Mouse (Mus musculus) c-Kit-positive CD71-positive TER-119-positive erythroid progenitor cells, embryonic 14.5 days (primary cell): ENCODE data around the gene Rgs12.

Experiments used
- DNase-seq: peaks from one replicate; pipeline ENCODE4 v3.0.0-alpha.2; 2013; ENCODE audit warnings: low spot score

Gene Rgs12

DNA sequence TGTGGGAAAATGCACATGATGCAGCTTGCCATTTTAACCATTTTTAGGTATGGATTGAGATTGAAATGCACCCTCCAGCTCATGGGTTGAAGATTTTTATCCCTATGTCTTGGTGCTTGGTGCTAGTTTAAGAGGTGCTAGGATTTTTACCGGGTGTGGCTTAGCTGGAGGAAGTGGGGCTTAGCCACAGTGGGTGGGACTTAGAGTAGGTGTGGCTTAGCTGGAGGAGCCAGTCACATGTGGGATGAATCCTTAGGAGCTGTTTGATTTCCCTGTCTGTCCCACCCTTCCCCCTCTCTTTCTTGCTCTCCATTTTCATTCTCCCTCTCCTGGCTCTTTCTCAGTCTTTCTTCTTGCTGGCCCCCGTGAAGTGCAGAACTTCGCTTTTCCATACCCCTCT, 32.5 kb downstream of the Rgs12 start:
- DNase-seq = no peak

DNA sequence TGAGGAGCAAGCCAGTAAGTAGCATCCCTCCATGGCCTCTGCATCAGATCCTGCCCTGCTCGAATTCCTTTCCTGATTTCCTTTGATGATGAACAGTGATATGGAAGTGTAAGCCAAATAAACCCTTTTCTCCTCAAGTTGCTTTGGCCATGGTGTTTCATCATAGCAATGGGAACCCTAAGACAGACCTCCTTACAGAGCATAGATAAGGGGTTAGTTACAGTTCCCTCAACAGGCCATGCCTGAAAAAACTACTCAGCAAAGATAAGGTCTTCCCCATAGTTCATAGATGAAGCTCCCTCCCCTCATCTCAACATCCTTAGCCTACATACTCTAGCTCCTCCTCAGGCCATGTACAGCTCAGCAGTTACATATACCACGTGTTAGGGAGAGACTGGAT, 35.7 kb downstream of the Rgs12 start:
- DNase-seq = no peak

DNA sequence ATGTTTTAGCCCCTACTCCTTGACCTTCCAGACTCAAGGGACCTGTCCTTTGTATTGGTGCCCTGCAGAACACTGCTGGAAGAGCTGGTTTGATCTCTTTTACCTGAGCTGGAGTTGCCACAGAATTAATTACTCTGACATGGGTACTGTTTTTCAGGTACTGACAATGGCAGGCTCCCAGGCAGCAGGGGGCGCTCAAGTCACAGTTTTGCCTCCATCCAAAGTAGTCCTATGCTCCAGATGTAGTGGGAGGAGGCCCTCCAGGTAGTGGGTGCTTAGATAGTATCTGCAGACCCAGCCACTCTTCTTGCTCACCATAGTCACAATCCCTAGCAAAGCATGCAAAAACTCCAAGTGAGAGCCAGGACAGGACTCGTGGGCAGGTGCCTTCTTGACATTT, 36.6 kb downstream of the Rgs12 start:
- peak; percentile 78 for DNase-seq

DNA sequence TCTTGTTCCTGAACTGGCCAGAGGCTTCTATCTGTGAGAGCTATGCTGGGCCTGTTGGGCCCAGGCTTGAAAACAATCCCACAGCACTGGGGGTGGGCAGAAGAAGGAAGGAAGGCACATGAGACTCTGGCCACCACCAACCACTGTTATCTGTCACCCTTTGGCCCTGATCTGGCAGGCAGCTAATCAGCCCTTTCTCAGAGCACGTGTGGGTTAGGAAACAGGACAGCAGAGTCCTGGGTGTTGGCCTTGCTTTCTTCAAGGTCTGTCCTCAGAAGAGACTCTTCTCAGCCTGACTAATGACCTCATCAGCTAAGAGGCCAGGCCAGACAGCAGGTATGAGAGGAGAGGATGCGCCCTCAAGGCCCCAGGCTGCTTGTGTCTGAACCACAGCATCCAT, 38.2 kb downstream of the Rgs12 start:
- DNase-seq = no peak

DNA sequence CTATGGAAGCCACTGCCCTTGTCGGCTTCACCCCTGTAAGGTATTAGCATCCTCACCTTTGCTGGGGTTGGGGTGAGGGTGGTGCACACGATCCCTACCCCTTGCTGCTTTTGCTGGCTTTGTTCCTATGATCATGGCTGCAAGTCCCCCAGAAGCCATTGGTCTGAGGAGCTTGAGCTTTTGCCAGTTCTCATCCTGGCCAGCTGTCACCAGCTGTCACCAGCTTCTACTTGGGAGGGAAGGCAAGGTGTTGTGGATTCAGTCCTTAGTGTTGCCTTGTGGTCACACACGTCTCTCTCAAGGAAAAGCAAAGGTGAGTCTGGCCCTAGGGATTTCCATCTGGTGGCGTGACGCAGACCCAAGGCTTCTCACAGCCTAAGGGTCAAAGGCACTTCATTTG, 39.4 kb downstream of the Rgs12 start:
- DNase-seq = no peak

DNA sequence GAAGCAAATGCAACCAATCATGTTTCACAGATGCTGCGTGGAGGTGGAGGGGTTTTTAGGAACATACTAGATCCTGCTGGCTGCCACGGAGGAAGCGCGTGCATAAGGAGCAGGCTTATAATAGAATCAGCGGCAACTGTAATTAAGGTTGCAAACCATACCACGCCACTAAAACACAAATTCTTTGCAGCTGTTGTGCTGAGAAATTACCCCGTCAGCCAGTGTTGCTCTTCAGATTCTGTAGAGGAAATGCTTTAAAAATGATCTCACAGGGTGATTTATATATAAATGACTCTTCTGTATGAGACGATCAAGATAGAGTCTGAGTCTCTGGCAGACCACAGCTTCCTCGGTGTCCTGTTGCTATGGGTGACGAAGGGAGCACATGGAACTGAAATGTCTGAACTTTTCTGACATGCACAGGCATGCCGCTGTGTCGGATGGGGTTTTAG, 40.1 kb downstream of the Rgs12 start:
- DNase-seq = no peak

DNA sequence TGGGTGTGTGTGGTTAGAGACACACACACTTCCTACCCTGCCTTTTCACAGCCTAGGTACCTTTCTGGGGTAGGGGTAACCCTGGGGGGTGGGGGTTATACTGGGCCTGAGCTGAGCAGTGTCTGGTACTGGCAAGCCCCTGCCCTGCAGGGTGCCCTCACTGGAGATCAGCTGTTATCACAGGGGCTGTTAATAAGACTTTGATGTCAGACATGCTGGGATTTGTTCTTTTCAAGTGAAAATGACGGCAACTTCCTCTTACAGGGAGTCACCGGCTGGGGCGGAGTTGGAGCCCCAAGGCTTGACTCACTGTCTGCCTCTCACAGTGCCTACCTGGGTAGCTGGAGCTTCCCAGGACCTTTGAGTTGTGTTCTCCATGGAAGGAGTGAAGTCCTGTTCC, 49.5 kb downstream of the Rgs12 start:
- DNase-seq = no peak

DNA sequence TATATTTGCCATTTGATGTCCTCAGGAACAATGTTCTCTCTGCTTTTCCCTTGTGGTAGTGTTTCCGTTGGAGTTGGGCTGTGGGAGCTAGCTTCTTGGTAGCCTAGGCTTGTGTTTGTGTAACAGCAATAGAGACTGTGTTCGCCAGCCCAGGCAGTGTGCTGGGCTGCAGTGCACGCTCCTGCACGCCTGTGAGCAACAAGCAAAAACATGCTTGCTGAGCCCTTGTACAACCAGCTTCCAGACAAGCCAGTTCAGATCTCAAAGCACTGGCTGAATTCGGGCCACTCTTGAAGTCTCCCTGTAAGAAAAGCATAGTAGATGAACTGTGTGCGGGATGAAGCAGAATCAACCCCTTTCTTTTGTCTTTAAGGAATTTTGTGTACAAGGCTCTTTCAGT, 50.0 kb downstream of the Rgs12 start:
- no peak for DNase-seq

DNA sequence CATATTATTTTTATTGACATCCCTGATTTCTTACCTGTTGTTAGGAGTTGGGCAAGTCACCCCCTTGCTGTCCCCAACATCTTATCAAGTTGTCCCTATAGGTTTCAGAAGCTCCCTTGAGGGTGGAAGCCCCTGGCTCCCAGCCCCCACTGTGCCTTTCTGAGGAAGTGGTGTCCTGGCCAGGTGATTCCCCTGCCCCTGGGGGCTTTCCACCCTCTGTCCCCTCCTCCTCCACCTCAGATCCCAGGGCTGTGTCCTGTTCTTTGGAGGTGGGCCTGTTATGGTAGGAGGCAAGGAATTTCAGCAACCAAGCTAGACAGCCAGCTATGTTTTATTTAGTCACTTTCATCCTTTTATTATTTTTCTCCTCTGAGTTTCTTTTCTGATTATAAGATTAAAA, 51.1 kb downstream of the Rgs12 start:
- no peak for DNase-seq

DNA sequence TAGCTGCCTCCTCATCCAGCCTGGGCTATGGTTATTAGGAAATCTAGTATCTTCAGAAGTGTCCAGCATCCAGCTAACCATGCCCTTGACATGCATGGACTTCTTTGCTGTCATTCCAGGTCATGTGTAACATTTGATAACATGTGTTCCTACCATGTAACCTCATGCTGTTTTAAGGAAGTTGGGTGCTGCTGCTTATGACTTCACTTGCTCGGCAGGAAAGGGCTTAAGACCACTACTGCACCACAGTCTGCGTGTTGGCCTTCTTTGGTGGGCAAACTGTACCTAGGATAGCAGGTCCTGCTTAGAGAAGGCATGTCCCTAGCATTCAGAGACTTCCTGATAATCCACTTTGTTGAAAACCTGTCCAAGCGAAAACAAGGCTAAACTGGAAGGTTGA, 51.9 kb downstream of the Rgs12 start:
- no peak for DNase-seq

DNA sequence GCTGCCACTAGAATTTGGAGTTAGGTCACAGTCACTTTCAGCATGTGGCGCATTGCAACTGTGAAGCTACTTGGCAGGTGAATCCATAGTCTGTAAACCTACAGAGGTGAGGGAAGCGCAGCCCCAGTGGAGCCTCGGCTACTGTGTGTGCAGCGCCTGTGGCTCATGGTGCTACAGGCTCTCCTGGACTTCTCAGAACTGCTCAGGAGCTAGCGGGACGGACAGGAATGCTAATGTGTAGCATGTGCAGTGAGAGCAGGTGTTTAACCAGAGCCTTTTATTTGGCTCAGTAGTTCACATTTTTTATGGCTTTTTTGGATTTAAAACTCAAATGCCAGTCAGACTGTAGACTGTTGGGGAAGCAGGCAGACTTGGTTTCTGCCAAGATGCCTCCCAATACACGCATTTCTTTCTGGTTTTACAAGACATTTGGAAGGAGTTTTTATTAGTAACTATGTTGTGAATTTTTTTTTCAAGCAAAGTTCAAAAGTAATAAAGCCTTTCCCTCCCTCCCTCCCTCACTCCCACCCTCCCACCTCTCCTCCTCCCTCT, 54.4 kb downstream of the Rgs12 start:
- no peak for DNase-seq

DNA sequence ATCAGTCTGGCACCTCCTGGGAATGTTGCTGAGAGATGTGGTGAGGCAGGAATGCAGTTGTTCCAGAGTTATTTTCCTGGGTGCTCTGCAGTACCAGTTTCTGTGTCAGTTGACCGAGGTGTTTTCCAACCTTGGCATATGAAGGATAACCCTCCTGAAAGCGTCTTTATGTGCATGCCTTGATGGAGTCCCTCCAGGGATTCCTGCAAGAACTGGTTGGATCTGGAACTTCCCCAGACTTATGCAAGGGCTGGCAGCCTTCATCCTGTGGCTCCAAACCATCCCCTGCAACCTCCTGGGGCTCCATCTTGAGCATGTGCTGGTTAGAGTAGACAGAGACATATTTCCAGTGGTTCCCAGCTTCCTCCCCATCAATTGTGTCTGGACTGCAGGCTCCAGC, 55.5 kb downstream of the Rgs12 start:
- DNase-seq = no peak

DNA sequence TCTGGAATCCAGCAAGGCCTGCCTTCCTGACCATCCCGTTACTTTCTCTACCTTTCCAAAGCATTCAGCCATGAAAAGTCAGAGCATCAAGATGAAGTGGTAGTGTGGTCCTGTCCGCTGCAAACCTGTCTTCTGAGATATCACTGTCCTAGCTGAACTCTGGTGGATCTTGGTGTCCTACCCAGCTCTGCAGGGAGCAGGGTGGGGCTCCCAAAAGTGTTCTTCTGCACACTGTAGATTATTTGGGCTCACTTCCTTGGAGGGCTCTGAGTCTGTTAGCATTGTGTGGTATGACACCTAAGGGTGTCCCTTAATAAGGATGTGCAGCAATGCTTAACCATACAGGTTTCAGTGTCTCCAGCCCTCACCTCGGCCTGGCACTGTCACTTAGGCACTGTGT, 56.4 kb downstream of the Rgs12 start:
- DNase-seq = no peak

DNA sequence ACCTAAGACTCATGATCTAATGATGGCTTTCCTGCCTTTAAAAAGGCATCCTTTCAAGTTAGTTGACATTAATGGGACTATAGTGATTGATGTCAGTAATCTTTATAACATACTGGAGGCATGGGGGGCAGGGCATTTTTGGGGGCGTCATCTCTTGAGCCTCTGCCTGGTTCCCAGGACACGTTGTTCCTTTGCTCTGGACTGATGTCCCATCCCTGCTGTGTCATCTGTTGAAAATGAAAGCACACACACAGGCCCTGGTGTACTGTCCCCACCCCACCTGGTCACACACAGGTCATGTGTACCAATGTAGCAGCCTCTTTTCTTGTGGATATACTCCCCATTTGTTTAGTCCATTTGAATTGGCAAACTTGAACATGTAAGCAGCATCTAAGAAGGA, 57.4 kb downstream of the Rgs12 start:
- no peak for DNase-seq

DNA sequence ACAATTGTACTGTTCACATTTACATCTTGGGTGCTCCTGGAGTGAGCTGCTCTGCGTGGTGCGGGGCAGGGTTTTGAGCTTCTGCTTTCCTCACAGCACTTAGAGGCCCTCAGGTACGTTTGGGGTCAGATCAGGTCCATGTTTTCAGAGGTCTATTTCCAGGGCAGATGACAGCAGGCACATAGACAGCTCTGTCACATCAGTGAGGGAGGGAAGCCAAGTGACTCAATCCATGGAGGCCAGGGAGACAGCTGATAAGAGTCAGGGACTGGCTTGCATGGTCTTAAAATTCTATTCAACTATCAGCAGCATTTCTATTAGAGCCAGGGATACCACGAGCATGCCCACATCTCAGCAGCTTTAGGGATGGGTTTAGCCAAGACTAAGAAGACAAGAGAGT, 59.9 kb downstream of the Rgs12 start:
- no peak for DNase-seq

DNA sequence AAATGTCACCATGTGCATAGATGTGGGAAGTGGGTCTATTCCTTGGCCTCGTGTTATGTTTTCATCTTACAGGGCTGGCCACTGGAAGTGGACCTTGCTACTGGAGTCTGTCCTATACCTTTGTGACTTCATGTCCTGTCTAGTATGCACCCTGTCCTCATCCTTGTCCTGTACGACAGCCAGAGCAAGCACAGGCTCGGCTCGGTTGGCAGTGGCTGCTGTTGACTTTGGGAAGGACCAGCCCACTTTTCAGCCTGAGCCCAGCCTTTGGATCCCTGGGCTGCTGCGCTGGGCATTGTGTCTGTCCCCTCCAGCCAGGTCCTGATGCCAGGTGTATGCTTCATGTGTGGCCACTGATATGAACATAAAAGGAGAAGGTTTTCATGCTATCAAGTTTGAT, 61.4 kb downstream of the Rgs12 start:
- DNase-seq = no peak

DNA sequence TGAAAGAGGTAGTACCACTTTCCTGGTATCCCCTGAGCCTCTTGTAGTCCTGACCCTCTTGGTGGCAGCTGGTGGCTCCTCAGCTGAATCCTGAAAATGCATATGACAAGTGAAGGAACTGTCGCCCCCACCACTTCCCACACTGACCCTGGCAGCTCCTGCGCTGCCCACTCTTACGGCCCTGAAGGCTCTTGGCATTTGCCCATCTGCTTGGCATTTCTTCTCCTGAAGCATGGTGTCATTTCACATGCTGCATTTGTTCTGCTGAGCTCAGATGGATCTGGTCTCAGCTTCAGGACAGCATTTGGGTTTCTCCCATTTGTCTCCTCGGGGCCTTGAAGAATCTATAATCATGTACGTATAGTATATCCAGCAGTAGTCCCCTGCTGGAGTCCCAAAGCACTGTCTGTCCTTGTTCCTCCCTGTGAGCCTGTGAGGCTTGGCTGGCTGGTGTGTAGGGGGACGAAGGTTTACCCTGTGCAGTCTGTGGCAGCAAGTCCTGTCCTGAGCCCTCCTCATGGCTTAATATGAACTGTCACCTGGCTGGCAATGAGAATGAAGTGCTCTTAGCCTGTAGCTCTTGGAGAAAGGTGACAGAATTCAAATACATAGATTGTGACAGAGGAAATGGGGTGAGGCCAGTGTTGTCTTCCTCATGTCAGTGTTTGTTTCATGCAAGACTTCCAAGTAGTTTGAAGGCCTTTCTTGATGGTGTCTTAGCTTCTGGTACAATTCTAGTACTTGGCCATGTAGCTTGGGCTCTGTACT, 62.1 kb downstream of the Rgs12 start:
- DNase-seq = no peak

DNA sequence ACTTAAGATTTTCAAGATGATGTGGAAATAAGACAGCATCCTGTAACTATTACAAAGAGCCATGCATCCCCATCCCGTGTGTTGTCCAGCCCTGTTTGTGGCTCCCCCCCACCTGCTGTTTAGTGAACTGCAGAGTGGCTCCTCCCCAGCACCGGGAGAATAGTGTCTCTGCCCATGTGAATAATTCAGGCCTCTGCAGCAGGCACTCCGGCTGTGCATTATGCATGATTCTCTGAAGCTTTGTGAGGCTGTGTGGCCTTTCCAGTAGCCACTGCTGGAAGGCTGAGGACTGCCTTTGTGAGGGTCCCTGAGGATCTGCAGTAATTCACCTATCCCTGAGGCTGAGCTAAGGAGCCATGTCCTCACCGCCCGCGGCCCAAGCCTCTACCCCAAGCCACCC, 64.8 kb downstream of the Rgs12 start:
- no peak for DNase-seq

DNA sequence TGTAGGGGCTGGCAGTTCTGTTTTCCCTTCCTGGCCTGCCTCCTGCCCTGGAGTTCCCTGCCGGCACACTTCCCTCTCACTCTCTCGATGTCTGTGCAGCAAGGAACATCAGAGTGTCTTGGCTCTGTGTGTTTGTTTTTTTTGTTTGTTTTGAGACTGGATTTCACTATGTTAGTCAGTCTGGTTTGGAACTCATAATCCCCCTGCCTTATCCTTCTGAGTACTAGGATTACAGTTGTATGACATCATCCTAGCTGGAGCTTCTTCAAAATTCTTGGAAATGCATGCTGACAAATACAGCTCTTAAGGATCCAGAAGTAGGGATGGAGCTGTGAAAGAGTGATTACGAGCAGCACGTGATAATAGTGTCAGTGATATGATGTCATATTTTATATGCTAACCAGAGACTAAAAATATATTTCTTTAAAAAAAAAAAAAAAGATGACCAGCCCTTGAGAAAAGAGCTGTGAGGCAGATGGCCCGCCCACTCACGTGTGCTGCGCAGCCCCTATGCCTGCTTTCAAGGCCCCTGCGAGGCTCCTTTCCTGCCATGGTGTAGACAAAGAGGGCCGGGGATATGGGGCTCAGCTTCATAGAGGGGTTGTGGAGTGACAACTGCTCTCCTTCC, 70.5 kb downstream of the Rgs12 start:
- DNase-seq = no peak

DNA sequence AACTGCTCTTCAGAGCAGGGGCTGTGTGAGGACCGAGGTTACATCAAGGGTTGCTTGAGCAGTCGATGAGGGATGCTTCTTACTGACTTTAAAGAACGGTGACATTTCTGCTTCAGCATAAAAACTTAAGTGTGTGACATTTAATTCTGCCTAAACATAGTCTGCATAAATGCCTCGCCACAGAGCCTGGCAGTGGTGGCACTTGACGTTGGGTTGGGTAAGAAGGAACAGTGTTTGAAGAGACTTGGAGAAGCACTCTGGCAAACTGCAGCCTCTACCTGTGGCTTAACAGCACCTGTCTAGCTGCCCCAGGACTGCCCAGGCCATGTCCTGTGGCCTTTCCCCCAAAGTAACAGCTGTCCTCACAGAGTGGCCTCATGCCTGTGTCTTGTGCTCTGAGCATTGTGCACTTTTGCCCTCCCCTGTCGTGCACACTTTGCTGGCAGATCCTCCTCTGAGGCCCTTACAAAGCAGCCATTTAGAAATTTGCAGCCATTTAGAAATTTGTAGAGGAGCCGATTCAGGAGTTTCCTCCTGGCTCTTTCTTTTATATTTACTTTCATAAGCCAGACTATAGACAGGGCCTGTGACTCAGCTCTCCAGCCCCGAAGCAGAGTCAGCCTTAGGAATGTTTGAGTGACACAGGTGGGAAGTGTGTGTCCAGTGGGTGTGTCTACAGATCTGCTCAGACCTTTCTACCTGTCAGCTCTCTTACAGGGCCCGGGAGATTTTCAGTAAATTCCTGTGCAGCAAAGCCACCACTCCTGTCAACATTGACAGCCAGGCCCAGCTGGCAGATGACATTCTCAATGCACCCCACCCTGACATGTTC, 71.4 kb downstream of the Rgs12 start:
- DNase-seq = no peak

DNA sequence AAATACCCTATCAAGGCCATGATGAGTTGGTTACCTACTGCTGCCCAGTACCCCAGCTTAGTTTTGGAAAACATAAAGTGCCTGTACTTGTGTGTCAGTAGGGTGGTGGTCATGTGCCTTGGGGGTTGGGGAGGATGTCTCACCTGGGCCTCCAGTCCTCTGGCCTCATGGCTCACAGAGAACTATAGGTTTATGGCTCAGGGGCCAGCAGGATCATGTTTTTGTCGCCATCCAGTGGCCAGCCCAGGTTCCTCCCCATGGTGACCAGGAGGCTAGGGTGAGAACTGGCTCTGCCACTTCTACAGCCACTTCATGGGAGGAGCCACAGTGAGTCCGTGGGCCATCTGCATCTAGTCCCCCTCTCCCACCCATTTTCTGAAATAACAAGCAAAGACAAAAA, 75.7 kb downstream of the Rgs12 start:
- no peak for DNase-seq

DNA sequence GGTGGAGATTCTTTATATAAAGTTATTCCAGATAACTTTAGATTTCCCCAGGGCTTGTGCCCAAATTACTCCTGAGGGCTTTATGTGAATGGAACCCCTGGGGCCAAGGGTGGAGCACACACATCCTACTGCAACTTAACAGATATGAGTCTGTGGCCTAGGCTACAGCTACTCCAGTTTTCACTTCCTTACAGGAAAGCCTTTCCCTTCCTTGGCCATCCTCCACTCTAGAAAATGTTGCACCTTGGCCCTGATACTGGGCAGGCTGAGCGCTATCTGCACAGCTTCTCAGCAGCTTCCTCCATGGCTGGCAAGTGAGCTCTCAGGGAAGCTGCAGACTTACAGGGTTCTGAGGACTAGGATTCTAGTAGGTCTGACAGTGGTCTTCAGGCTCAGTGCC, 80.1 kb downstream of the Rgs12 start:
- no peak for DNase-seq

DNA sequence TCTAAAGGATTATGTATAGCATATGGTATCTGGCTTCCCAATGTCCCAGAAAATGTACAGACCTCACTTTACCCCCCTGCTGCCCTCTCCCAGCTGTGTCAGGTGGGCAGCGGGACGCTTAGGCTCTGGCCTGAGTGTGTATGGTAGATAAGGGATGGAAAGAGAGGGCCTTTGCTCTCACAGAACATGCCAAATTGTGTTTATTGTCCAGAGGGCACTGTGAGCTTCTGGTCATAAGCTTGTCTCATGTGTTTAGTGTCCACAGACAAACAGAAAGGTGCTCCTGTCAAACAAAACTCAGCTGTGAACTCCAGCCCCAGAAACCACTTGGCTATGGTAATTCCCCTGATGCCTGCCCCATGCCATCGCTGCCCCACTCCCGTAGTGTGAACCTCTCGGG, 80.5 kb downstream of the Rgs12 start:
- DNase-seq = no peak
